Mouse (Mus musculus): ENCODE measurements around the gene Gm44502. TPM values are rescaled to one million over a fixed set of nuclear protein-coding genes. Genes with fewer than 3 reads are reported as not detected.

Gm44502 gene
- under 1 TPM in 1 of 2 experiments, not detected in 1; 0.66 TPM for total RNA-seq (2021)
- long read RNA-seq, experiment 1: 0 reads
- long read RNA-seq, experiment 2: 0 reads

GRCm38 (mm10) chr15:89429352-89430221 lies at the start of gene Gm44502, which contains the start of the genes C730034F03Rik and Chkb:
TSS of gene Gm44502 (minus strand) at chr15:89429696.
TSS of gene C730034F03Rik (plus strand) at chr15:89429589.
TSS of gene Chkb (minus strand) at chr15:89429908.
- DNase-seq (ENCODE audit: low spot score in 2 of 2): peak; percentile 91 to 94
- H3K27ac ChIP-seq: peak within 1 kb of the TSS; percentile 94
- TF ChIP-seq CTCF (conservative IDR thresholded peaks at IDR 0.05): no peak
- H3K4me3 ChIP-seq: peak within 1 kb of the TSS; percentile 100

GRCm38 (mm10) chr15:89478622-89479021 lies 49.1 kb upstream of the Gm44502 start:
- H3K4me3 ChIP-seq: no peak overlapping the region

GRCm38 (mm10) chr15:89477806-89478205 lies 48.3 kb upstream of the Gm44502 start:
- no peak for DNase-seq (ENCODE audit: low spot score in 2 of 2)
- Histone ChIP-seq H3K4me3 (no peak overlapping the region), H3K27ac (0 out of 2 replicates have a peak overlapping the region, but pooled peaks have one; percentile 43)
- no peak for TF ChIP-seq CTCF (conservative IDR thresholded peaks at IDR 0.05)

More at GRCm38 (mm10) chr15:89478622-89479021, 49.1 kb upstream of the Gm44502 start:
- H3K27ac ChIP-seq: no peak overlapping the region
- no peak for TF ChIP-seq CTCF (conservative IDR thresholded peaks at IDR 0.05)
- DNase-seq (ENCODE audit: low spot score in 2 of 2): no peak

- Histone ChIP-seq H3K27ac (peak within 1 kb of the TSS; percentile 98), H3K4me3 (peak within 1 kb of the TSS; percentile 57)
- no peak for DNase-seq (ENCODE audit: low spot score in 2 of 2)
- TF ChIP-seq CTCF (conservative IDR thresholded peaks at IDR 0.05): no peak
Observed at GRCm38 (mm10) chr15:89477091-89477491, 47.6 kb upstream of the Gm44502 start, which contains the start of gene Arsa. TSS of gene Arsa (minus strand) at chr15:89477425.

GRCm38 (mm10) chr15:89476475-89476815 lies 46.9 kb upstream of the Gm44502 start:
- TF ChIP-seq CTCF (conservative IDR thresholded peaks at IDR 0.05): no peak

GRCm38 (mm10) chr15:89475611-89476474 lies 46.3 kb upstream of the Gm44502 start:
- DNase-seq (ENCODE audit: low spot score in 2 of 2): peak; percentile 88 to 94
- TF ChIP-seq CTCF (conservative IDR thresholded peaks at IDR 0.05): no peak
- H3K27ac ChIP-seq: peak overlapping the region; percentile 98
- peak overlapping the region; percentile 57 for H3K4me3 ChIP-seq

More at GRCm38 (mm10) chr15:89476475-89476815, 46.9 kb upstream of the Gm44502 start:
- H3K4me3 ChIP-seq: peak overlapping the region; percentile 57
- H3K27ac ChIP-seq: peak overlapping the region; percentile 98
- DNase-seq (ENCODE audit: low spot score in 2 of 2): no peak

- DNase-seq (ENCODE audit: low spot score in 2 of 2): no peak
- no peak for TF ChIP-seq CTCF (conservative IDR thresholded peaks at IDR 0.05)
- H3K4me3 ChIP-seq: peak overlapping the region; percentile 57
- peak overlapping the region; percentile 98; the same call in 1 of the 2 replicates for H3K27ac ChIP-seq
Observed at GRCm38 (mm10) chr15:89475293-89475600, 45.8 kb upstream of the Gm44502 start.

GRCm38 (mm10) chr15:89474596-89475292 lies 45.2 kb upstream of the Gm44502 start:
- no peak overlapping the region; the same call in 1 of the 2 replicates for H3K27ac ChIP-seq
- peak overlapping the region; percentile 57; the same call in 1 of the 2 replicates for H3K4me3 ChIP-seq
- TF ChIP-seq CTCF (conservative IDR thresholded peaks at IDR 0.05): no peak
- DNase-seq (ENCODE audit: low spot score in 2 of 2): no peak

- no peak for TF ChIP-seq CTCF (conservative IDR thresholded peaks at IDR 0.05)
- Histone ChIP-seq H3K4me3 (no peak overlapping the region), H3K27ac (no peak overlapping the region)
- DNase-seq (ENCODE audit: low spot score in 2 of 2): no peak
Observed at GRCm38 (mm10) chr15:89473921-89474320, 44.4 kb upstream of the Gm44502 start.

- no peak for TF ChIP-seq CTCF (conservative IDR thresholded peaks at IDR 0.05)
- Histone ChIP-seq H3K4me3 (no peak overlapping the region), H3K27ac (no peak overlapping the region)
- DNase-seq (ENCODE audit: low spot score in 2 of 2): no peak
Observed at GRCm38 (mm10) chr15:89473370-89473769, 43.9 kb upstream of the Gm44502 start.

GRCm38 (mm10) chr15:89471476-89471875 lies 42.0 kb upstream of the Gm44502 start:
- no peak for DNase-seq (ENCODE audit: low spot score in 2 of 2)
- TF ChIP-seq CTCF (conservative IDR thresholded peaks at IDR 0.05): no peak

GRCm38 (mm10) chr15:89468577-89468976 lies 39.1 kb upstream of the Gm44502 start:
- TF ChIP-seq CTCF (conservative IDR thresholded peaks at IDR 0.05): peak; percentile 87

More at GRCm38 (mm10) chr15:89471476-89471875, 42.0 kb upstream of the Gm44502 start:
- no peak overlapping the region for H3K4me3 ChIP-seq
- H3K27ac ChIP-seq: no peak overlapping the region

More at GRCm38 (mm10) chr15:89468577-89468976, 39.1 kb upstream of the Gm44502 start:
- DNase-seq (ENCODE audit: low spot score in 2 of 2): no peak
- no peak overlapping the region for H3K27ac ChIP-seq
- H3K4me3 ChIP-seq: no peak overlapping the region

Measured in layer of hippocampus, adult 2 months (tissue).